Mouse (Mus musculus): ENCODE results near the gene Schip1.
"Not testable (repeated sequence)": the region's sequence is repeated elsewhere in the genome, so short reads cannot be mapped to it uniquely, and the experiment has no call there.

The Schip1 gene

GRCm38 (mm10) chr3:68064731-68065130 is at the start of gene Schip1:
Gene Schip1, plus strand, starts transcription at chr3:68064802.
- DNase-seq = peak; percentile 43

- DNase-seq = no peak
Measured at GRCm38 (mm10) chr3:68015786-68016185, 48.8 kb upstream of the Schip1 start.

- DNase-seq = no peak
Measured at GRCm38 (mm10) chr3:68019401-68019800, 45.2 kb upstream of the Schip1 start.

GRCm38 (mm10) chr3:68036097-68036496 is 28.5 kb upstream of the Schip1 start:
- no peak for DNase-seq

GRCm38 (mm10) chr3:68042951-68043350 is 21.7 kb upstream of the Schip1 start:
- no peak for DNase-seq

- peak; percentile 18 for DNase-seq
Measured at GRCm38 (mm10) chr3:68045475-68046416, 18.9 kb upstream of the Schip1 start.

- DNase-seq = no peak
Measured at GRCm38 (mm10) chr3:68053538-68053937, 11.1 kb upstream of the Schip1 start.

- no peak for DNase-seq
Measured at GRCm38 (mm10) chr3:68055071-68055470, 9.5 kb upstream of the Schip1 start.

GRCm38 (mm10) chr3:68056373-68057275 is 8.0 kb upstream of the Schip1 start:
- peak; percentile 80 for DNase-seq

GRCm38 (mm10) chr3:68059162-68059800 is 5.3 kb upstream of the Schip1 start:
- peak; percentile 25 for DNase-seq

GRCm38 (mm10) chr3:68071395-68072386 is 7.1 kb downstream of the Schip1 start:
- no peak for DNase-seq

GRCm38 (mm10) chr3:68077406-68077805 is 12.8 kb downstream of the Schip1 start:
- no peak for DNase-seq

GRCm38 (mm10) chr3:68085024-68085423 is 20.4 kb downstream of the Schip1 start:
- DNase-seq = no peak

GRCm38 (mm10) chr3:68092108-68092507 is 27.5 kb downstream of the Schip1 start:
- DNase-seq = no peak

GRCm38 (mm10) chr3:68096724-68097431 is 32.3 kb downstream of the Schip1 start:
- DNase-seq = no peak

GRCm38 (mm10) chr3:68099561-68099960 is 35.0 kb downstream of the Schip1 start:
- not testable (repeated sequence) for DNase-seq

- no peak for DNase-seq
Measured at GRCm38 (mm10) chr3:68101343-68101742, 36.7 kb downstream of the Schip1 start.

- DNase-seq = no peak
Measured at GRCm38 (mm10) chr3:68105081-68105685, 40.6 kb downstream of the Schip1 start.

GRCm38 (mm10) chr3:68121338-68121737 is 56.7 kb downstream of the Schip1 start:
- DNase-seq = no peak

- no peak for DNase-seq
Measured at GRCm38 (mm10) chr3:68126284-68126856, 61.8 kb downstream of the Schip1 start.

Data from kidney, adult 18-20 months (tissue).